Mouse (Mus musculus) intestine, embryonic 14.5 days (tissue): Measurements from ENCODE around the gene Ahr. TPM values are rescaled to one million over a fixed set of nuclear protein-coding genes. Genes with fewer than 3 reads are reported as not detected.

Experiments
- ATAC-seq: fragments of 200-750 bp; cut with Nextera tagmentation; replicated peaks from 2 replicates; pipeline ENCODE4 v1.8.0; 2017; ENCODE audit warnings: low read depth, moderate number of reproducible peaks, moderate TSS enrichment, moderate library complexity; ENCODE audit not compliant: low FRiP score, low TSS enrichment
- DNase-seq: peaks from one replicate; pipeline ENCODE4 v3.0.0-alpha.2; 2018; ENCODE audit warnings: low spot score
- H3K27ac ChIP-seq: fragments of 300-500 bp; sonication (generic); 2 replicates; pipeline ENCODE4 v1.5.1; 2014; ENCODE audit warnings: low read depth, mild to moderate bottlenecking, control low read depth
- H3K27me3 ChIP-seq: fragments of 300-500 bp; sonication (generic); replicated peaks from 2 replicates; pipeline ENCODE4 v1.6.1; 2014; ENCODE audit warnings: low read length, control low read depth; ENCODE audit not compliant: control insufficient read depth, insufficient read depth
- H3K36me3 ChIP-seq: fragments of 300-500 bp; sonication (generic); 2 replicates; pipeline ENCODE4 v1.6.1; 2014; ENCODE audit warnings: low read length, control low read depth; ENCODE audit not compliant: control insufficient read depth, insufficient read depth
- H3K4me1 ChIP-seq: fragments of 300-500 bp; sonication (generic); replicated peaks from 2 replicates; pipeline ENCODE4 v1.6.1; 2014; ENCODE audit warnings: low read length, control low read depth, mixed read lengths; ENCODE audit not compliant: control insufficient read depth, insufficient read depth
- H3K4me2 ChIP-seq: fragments of 300-500 bp; sonication (generic); 2 replicates; pipeline ENCODE4 v1.6.1; 2014; ENCODE audit warnings: low read length
- H3K4me3 ChIP-seq: fragments of 300-500 bp; sonication (generic); 2 replicates; pipeline ENCODE4 v1.5.1; 2014; ENCODE audit warnings: low read depth, low read length, control low read depth, mixed read lengths
- H3K9ac ChIP-seq: fragments of 300-500 bp; sonication (generic); 2 replicates; pipeline ENCODE4 v1.6.1; 2014; ENCODE audit warnings: mild to moderate bottlenecking, low read length
- H3K9me3 ChIP-seq: fragments of 300-500 bp; sonication (generic); 2 replicates; pipeline ENCODE4 v1.6.1; 2016; ENCODE audit warnings: low read length, control low read depth; ENCODE audit not compliant: control insufficient read depth
- WGBS: fragments of 180-500 bp; shearing (Covaris S2); extraction: QIAGEN DNeasy Blood & Tissue Kit; methylation state at CpG from one replicate; pipeline ENCODE4 v1.1.7; 2014; 5-methylcytosine and 5-hydroxymethylcytosine counted together
- polyA plus RNA-seq: library from polyadenylated mRNA; unstranded; fragments of >200 nt; fragmentation: Nextera tagmentation; extraction: Ambion mirVana; gene quantifications from 2 replicates; pipeline ENCODE4 v1.2.1, GENCODE M21; 2014

Gene Ahr
- polyA plus RNA-seq, 1 experiment from 2014 or later = 10.2 TPM

DNA sequence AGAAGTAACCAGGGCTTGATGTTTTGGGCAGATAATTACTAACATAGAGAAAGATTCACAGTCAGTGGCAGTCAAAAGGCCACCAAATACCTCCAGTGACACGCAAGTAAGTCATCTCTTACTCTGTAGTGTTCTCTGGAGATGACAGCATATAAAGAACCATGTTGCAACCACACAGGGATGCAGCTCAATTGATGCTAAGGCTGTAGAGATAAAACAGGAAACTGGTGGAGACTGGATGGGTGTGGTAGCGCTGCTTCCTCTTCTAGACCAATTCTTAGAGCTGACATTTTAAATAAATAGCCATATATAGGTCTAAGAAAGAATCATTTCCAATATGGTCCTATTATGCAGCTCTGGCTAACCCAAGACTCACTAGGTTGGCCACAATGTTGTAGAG, 54.1 kb downstream of the Ahr start:
- ATAC-seq = no peak
- H3K4me3 ChIP-seq = no peak overlapping the region
- no peak overlapping the region for H3K4me2 ChIP-seq
- no peaks in the 10 kb centered on the region for H3K9me3 ChIP-seq
- no peaks in the 10 kb centered on the region for H3K27me3 ChIP-seq
- no peaks in the 10 kb centered on the region for H3K4me1 ChIP-seq
- no peak overlapping the region for H3K27ac ChIP-seq
- DNase-seq = no peak
- no peaks in the 10 kb centered on the region for H3K36me3 ChIP-seq
- WGBS = 81% methylated on average over 2 of the region's 2 CpGs
- no peak overlapping the region for H3K9ac ChIP-seq

DNA sequence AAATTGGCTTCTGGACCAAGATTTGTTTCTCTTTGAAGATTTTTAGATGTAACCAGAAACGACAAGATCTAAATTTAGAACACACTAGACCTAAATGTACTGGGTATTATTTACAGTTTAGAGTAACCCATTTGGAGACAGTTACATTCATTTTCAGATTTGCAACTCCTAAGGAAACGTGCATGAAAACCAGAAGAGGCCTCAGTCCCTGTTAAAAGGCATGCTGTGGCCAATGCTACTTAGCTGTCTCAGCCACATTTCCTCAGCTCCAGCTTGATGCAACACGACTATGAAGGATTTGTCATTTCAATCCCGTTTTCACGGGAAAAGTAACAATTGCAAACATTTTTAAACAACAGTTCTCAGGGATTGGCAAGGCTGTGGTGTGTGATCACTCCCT, 55.9 kb downstream of the Ahr start:
- 59% methylated on average over 5 of the region's 5 CpGs for WGBS
- no peak overlapping the region for H3K9ac ChIP-seq
- no peak overlapping the region for H3K27ac ChIP-seq
- ATAC-seq (no peak), DNase-seq (no peak)
- H3K36me3 ChIP-seq = no peaks in the 10 kb centered on the region
- no peaks in the 10 kb centered on the region for H3K27me3 ChIP-seq
- H3K4me1 ChIP-seq = no peaks in the 10 kb centered on the region
- no peaks in the 10 kb centered on the region for H3K9me3 ChIP-seq
- no peak overlapping the region for H3K4me2 ChIP-seq
- no peak overlapping the region for H3K4me3 ChIP-seq

DNA sequence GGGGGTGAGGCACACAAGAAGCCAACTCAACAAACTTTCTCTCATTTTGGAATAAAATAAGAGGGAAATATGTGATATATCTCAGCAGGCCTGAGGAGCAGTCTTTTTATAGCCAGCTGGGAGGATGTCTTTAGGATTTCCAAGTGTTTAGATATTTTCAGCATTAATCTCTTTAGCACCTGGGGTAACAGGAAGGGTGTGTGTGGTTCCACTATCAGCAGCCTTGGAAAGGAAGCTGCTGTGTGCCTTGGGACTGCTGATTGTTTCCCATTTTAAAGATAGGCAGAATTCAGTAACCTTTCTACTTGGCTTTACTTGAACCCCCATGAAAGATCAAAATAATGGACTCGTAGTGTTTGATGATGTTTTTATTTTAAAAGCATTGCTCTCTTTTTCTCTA, 71.4 kb downstream of the Ahr start:
- no peaks in the 10 kb centered on the region for H3K27me3 ChIP-seq
- no peaks in the 10 kb centered on the region for H3K4me1 ChIP-seq
- H3K36me3 ChIP-seq = no peaks in the 10 kb centered on the region
- no peak overlapping the region for H3K4me3 ChIP-seq
- ATAC-seq = no peak
- no peak overlapping the region for H3K27ac ChIP-seq
- no peak overlapping the region for H3K9ac ChIP-seq
- 76% methylated on average over 1 of the region's 1 CpGs for WGBS
- DNase-seq = no peak
- H3K4me2 ChIP-seq = no peak overlapping the region
- no peaks in the 10 kb centered on the region for H3K9me3 ChIP-seq

- ATAC-seq = no peak
- H3K4me1 ChIP-seq = no peaks in the 10 kb centered on the region
- no peaks in the 10 kb centered on the region for H3K9me3 ChIP-seq
- DNase-seq = no peak
- no peak overlapping the region for H3K4me2 ChIP-seq
- H3K36me3 ChIP-seq = no peaks in the 10 kb centered on the region
- no peak overlapping the region for H3K9ac ChIP-seq
- WGBS = 78% methylated on average over 6 of the region's 6 CpGs
- no peak overlapping the region for H3K27ac ChIP-seq
- H3K4me3 ChIP-seq = no peak overlapping the region
- no peaks in the 10 kb centered on the region for H3K27me3 ChIP-seq
Observed at GRCm38 (mm10) chr12:35462667-35463066, 72.2 kb downstream of the Ahr start.

DNA sequence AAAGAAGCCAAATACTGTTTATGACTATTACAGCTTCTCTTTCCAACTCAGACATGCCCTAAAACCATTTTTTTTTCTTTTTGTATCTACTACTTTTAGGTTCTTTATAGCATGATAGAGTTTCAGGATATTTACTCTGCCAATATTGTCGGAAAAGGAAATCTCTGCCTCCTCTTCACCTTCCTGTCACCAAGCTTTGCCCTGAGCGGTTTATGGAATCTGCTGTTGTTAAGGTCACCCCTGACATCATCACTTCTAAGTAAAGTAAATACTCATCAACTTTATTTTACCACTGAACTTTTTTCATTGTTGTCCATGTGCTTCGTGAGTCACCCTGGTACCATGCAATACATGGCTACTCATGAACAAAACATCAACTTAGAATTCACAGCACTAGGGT, 75.2 kb downstream of the Ahr start:
- Histone ChIP-seq H3K27me3 (no peaks in the 10 kb centered on the region), H3K9ac (no peak overlapping the region), H3K36me3 (no peaks in the 10 kb centered on the region), H3K27ac (no peak overlapping the region), H3K4me1 (no peaks in the 10 kb centered on the region), H3K9me3 (no peaks in the 10 kb centered on the region), H3K4me3 (no peak overlapping the region), H3K4me2 (no peak overlapping the region)
- 66% methylated on average over 3 of the region's 3 CpGs for WGBS
- ATAC-seq (no peak), DNase-seq (no peak)
